Mouse (Mus musculus) kidney, adult 2 months (tissue): Measurements from ENCODE around the gene Mpl.

Experiments used
- CTCF ChIP-seq: fragments of 200-500 bp; conservative IDR thresholded peaks from 2 replicates; pipeline ENCODE4 v1.5.1; 2011; ENCODE audit warnings: low read depth, mild to moderate bottlenecking, control low read depth, low read length, moderate library complexity, mixed read lengths; ENCODE audit not compliant: insufficient read depth, insufficient read length
- POLR2A ChIP-seq: fragments of 200-500 bp; IDR thresholded peaks from one replicate; pipeline ENCODE4 v1.6.1; 2011; ENCODE audit warnings: low read depth, low read length, control low read depth

- TF ChIP-seq CTCF (no peak), POLR2A (no peak)
Measured at GRCm38 (mm10) chr4:118505551-118505950, 48.2 kb upstream of the Mpl start.
